Mouse (Mus musculus): Measurements from ENCODE around the gene Golga2.
"Not testable (repeated sequence)": the region's sequence is repeated elsewhere in the genome, so short reads cannot be mapped to it uniquely, and the experiment has no call there.

The Golga2 gene

DNA sequence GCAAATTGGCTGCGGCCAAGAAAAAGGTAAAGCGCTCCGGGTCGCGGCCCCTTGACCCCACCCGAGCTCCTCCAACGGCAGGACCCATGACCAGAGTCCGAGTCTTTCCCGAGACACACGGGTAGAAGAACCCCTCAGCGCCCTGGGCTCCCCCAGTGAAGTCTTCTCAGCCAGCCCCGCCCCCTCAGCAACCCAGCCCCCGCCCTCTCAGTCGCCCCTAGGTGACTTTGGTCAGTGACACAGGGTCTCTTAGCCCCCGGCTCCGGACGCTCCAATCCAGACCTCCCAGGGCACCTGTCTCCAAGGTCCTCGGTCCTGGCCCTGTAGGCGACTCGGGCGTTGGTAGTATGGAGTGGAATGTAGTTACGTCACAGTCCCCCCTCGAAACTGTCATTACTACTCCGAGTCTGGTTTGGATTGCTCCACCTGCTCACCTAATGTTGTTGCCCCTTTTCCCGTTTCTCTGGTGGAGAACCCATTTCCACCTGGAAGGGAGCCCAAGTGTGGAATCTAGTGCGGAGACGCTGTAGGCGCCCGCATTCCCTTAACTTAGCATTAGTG, 1.3 kb downstream of the Golga2 start:
- no peak for DNase-seq (ENCODE audit: low read depth)

- DNase-seq (ENCODE audit: low read depth), result peak; percentile 89
Observed at GRCm38 (mm10) chr2:32289578-32289977, 2.4 kb downstream of the Golga2 start.

GRCm38 (mm10) chr2:32294348-32294747, 7.2 kb downstream of the Golga2 start:
- no peak for DNase-seq (ENCODE audit: low read depth)

DNA sequence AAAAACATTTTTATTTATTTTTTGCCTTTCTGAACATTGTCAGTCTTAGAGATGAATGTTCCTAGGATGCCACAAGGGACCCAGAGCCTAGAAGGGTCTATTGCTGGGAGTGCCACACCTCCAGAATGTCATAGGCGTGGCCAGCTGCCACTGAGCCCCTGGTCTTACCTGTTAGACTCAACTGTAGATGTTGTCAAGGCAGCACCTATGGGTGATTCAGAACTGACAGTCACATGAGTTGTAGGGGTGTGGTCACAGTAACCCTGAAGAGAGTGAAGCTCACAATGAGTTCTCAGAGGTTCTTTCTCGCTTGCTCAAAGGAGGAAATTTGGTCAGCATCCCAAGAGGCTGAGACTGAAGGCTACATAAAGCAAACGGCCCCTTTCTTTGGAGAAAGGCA, 8.1 kb downstream of the Golga2 start:
- no peak for DNase-seq (ENCODE audit: low read depth)

DNA sequence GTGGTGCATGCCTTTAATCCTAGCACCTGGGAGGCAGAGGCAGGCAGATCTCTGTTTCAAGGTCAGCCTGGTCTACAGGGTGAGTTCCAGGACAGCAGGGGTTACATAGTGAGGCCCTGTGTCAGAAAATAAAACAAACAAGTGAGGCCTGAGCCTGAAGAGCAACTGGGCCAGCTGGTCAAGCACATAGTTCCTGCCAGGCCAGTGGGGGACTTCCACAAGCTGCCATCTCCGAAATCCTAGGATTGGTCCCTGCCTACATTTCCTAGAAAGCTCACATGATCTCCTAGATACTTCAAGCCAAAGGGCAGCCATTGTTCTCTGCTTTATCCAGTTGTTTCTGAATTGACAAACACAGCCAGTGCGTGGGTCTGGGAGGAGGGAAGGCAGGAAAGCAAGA, 8.7 kb downstream of the Golga2 start:
- not testable (repeated sequence) for DNase-seq (ENCODE audit: low read depth)

- no peak for DNase-seq (ENCODE audit: low read depth)
Observed at GRCm38 (mm10) chr2:32299469-32299868, 12.3 kb downstream of the Golga2 start.

- DNase-seq (ENCODE audit: low read depth), result no peak
Observed at GRCm38 (mm10) chr2:32302952-32303351, 15.8 kb downstream of the Golga2 start.

DNA sequence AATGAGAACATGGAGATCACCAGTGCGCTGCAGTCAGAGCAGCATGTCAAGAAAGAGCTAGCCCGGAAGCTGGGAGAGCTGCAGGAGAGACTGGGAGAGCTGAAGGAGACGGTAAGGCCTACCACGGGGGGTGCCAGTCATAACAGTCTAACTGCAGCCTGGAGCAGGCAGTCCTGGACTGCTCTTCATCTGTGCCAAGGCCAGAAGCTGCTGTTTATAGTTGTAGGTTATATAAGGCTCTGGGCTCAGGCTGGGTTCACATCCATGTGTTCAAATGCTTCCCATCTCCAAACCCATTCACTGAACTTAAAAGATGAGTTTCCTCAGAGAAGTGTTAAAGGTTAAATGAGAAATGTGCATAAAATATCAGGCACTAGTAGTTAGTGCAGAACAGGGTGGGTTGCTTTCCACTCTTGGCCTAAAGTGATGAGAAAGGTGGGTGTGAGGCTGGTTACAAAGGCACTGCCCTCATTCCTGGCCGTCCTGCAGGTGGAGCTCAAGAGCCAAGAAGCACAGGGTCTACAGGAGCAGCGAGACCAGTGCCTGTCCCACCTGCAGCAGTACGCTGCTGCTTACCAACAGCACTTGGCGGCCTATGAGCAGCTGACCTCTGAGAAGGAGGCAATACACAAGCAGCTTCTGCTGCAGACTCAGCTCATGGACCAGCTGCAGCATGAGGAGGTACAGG, 17.1 kb downstream of the Golga2 start:
- DNase-seq (ENCODE audit: low read depth), result peak; percentile 62

DNA sequence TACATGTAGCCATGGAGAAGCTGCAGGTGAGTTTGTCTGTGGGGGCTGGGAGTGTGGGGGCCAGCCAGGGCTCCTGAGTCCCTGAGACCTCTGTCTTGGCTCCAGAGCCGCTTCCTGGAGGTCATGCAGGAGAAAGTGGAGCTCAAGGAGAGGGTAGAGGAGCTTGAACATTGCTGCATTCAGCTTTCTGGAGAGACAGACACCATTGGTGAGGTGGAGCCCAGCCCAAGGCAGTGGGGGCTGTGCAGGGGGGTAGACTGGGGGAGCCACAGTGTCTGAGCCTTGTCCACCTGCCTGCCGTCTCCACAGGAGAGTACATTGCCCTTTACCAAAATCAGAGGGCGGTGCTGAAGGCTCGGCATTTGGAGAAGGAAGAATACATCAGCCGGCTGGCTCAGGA, 18.5 kb downstream of the Golga2 start:
- no peak for DNase-seq (ENCODE audit: low read depth)

GRCm38 (mm10) chr2:32306176-32306575, 19.0 kb downstream of the Golga2 start:
- DNase-seq (ENCODE audit: low read depth), result no peak

- no peak for DNase-seq (ENCODE audit: low read depth)
Observed at GRCm38 (mm10) chr2:32307247-32307798, 20.1 kb downstream of the Golga2 start.

- peak; percentile 77 for DNase-seq (ENCODE audit: low read depth)
Observed at GRCm38 (mm10) chr2:32307941-32308760, 21.0 kb downstream of the Golga2 start.

- DNase-seq (ENCODE audit: low read depth), result no peak
Observed at GRCm38 (mm10) chr2:32308870-32309568, 21.8 kb downstream of the Golga2 start.

DNA sequence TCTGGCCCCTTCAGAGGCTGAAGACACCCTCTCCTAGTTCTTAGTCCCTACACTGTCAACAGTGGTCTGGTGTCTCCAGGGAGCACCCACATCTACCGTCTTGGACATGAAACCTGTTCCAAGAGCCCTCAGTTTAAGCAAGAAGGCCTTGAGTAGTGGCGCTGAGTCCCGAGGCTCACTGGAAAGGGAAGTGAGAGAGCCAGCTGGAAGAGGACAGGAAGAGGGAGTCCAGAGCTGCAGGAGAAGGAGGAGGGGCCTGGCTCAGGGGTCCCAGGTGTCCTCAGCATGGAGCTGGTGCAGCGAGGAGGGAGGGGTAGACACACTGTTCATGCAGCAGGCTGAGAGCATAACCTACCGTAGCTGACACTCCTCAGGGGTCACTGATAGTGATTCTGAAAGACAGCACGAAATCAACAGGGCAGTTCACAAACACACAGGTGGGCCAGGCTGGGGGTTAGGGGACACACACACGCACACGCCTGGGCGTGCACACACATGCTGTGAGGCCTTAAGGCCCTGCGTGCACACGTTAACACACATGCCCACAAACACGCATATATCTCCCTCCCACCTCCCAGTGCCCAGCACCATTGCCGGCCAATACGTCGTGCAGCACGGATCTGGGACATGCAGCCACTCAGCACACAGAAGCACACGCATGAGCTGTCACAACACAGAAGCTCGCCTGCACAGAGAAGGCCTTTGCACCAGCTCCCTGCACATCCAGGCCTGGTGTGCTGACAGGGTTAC, 23.1 kb downstream of the Golga2 start:
- DNase-seq (ENCODE audit: low read depth), result no peak

GRCm38 (mm10) chr2:32311443-32312317, 24.5 kb downstream of the Golga2 start:
- no peak for DNase-seq (ENCODE audit: low read depth)

DNA sequence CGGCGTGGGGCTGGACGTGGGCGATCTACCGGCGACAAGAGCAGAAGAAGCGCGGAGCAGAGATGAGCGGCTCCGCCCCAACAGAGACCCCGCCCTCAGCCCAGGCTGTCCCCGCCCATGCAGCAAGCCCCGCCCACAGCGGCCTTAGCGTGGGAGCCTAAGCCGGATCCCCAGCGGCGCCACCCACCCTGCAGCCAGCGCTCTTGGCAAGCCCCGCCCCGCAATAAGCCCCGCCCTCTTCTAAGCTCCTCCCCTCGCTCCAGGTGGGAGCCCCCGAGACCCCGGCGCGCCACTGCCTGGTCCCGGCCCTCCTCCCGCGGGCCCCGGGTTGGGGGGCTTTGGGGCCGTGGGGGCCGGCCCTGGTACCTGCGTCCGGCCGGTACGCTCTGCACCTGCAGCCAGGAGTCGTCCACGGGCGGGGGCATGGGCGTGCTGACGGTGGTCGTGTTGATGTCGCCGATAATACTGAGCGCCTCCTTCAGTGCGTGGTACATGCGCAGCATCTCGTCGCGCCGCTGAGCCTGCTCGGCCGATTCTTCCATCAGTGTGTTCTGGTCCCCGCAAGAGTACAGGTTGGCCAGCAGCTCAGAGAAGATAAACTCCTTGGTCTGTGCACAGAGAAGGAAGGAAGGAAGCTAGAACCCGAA, 25.3 kb downstream of the Golga2 start:
- peak; percentile 88 for DNase-seq (ENCODE audit: low read depth)

GRCm38 (mm10) chr2:32314831-32315230, 27.6 kb downstream of the Golga2 start:
- DNase-seq (ENCODE audit: low read depth), result no peak

DNA sequence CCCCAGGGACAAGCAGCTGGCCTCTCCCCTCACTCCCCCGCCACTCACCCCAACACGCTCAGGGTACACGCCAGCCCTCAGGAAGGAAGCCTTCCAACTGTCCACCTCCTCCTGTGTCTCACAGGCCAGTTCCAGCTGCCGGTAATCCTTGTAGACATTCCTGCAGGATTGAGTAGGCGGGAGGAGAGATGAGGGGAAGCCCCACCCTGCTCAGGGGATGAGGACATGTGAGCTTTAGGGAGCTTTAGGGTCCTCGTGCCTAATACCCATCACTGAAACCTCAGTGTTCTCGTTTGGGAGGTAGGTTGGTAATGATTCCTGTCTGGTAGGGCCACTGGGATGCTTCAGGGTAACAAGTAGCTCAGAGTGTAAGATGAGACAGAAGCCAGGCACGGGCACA, 28.6 kb downstream of the Golga2 start:
- DNase-seq (ENCODE audit: low read depth), result no peak

DNA sequence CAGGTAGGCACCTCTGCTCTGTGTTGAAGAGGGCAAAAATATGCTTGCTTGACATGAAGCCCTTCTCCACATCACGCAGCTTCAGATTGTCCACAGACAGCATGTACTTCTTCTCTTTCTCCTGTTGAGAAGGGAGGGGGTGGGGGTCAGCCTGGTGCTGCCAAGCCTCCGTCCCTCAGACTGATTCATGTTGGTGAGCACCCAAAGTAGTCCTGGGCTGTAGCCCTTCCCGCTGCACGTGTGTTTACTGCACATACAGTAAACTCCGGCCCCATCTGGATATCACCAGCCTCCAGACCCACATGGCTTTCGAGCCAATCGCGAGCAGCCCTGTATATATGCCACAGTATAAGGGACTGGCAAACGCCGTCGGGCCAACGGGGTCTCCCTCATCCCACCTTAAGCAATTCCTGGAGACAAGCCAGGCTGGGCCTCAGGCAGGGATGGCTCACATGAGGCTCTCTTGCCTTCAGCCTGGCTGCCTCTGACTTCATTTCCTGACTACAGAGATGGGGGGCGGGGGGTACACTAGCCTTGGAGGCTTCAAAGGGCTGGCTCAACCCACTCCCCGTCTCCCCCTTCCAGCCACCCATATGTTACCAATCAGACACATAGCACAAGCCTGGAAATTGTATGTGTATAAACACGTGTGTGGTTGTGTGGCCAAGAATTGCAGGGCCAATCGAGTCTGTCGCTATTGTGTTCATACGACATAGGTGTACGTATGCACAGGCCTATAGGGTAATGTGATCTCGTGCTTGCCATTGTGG, 29.9 kb downstream of the Golga2 start:
- no peak for DNase-seq (ENCODE audit: low read depth)
